Comparison of ENCODE assay signal across 12 mouse cellular contexts in the genomic region with DNA sequence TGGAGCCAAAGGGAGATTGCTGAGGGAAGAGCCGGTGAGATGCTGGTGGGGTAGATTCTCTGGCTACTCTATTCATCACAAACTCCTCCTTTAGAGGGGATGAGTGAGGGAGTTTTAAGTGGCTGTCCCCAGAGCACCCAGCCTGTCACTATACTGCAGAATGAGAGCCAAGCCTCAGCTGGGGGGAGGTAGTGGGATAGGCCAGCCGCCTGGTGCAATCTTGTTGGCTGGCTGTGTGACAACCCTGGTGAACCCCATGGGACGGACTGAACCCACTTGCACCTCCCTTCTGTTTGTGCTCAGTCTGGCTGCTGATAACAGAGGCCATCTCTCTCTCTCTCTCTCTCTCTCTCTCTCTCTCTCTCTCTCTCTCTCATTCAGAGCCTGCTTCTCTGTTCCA.
DNase-seq lines count a peak whose midpoint lies in the region; ATAC-seq and TF ChIP-seq lines count a peak whose summit lies in the region.
"Had no signal": no experiment of that assay in that cellular context is flagged by ENCODE, and none has a peak within 500 bp of the region (broad histone marks: within the 10 kb centered on the region; RNA-seq: fewer than 3 reads in every experiment).

No protein-coding gene starts in this region.

- TF ChIP-seq CTCF in gastrocnemius, adult 2 months (IDR thresholded peaks at IDR 0.05): no peak

- ATAC-seq in neural tube, embryonic 12.5 days (ENCODE audit: low FRiP score, low read depth): peak; percentile 37; the same call in 1 of the 2 replicates
- ATAC-seq in neural tube, embryonic 15.5 days (ENCODE audit: low FRiP score): no peak
- peak; percentile 79; the same call in 1 of the 2 replicates for ATAC-seq in neural tube, embryonic 14.5 days (ENCODE audit: low read depth)

- no peak overlapping the region for H3K4me2 ChIP-seq in neural tube, embryonic 12.5 days (replicated peaks)
- no peak overlapping the region for H3K4me2 ChIP-seq in neural tube, embryonic 15.5 days
- no peak overlapping the region for H3K4me2 ChIP-seq in neural tube, embryonic 14.5 days (ENCODE audit: low read depth, low read length)
- H3K4me2 ChIP-seq: stomach, embryonic 15.5 days had no signal

- no peak overlapping the region for H3K27ac ChIP-seq in gastrocnemius, adult 2 months
- H3K27ac ChIP-seq in neural tube, embryonic 12.5 days: no peak overlapping the region
- no peak overlapping the region for H3K27ac ChIP-seq in neural tube, embryonic 15.5 days (replicated peaks)
- no peak overlapping the region for H3K27ac ChIP-seq in neural tube, embryonic 14.5 days (ENCODE audit: low read depth, low read length)
- H3K27ac ChIP-seq: layer of hippocampus, adult 2 months; stomach, embryonic 15.5 days had no signal

- no peak overlapping the region for H3K4me3 ChIP-seq in gastrocnemius, adult 2 months
- no peak overlapping the region for H3K4me3 ChIP-seq in neural tube, embryonic 12.5 days
- no peak overlapping the region for H3K4me3 ChIP-seq in neural tube, embryonic 15.5 days (replicated peaks)
- no peak overlapping the region for H3K4me3 ChIP-seq in neural tube, embryonic 14.5 days (ENCODE audit: low read depth, low read length)
- H3K4me3 ChIP-seq: layer of hippocampus, adult 2 months; megakaryocyte, embryonic 14.5 days; stomach, embryonic 15.5 days had no signal

- peak; percentile 32 for DNase-seq in gastrocnemius, adult 2 months
- DNase-seq in gastrocnemius, postnatal 25 days: no peak
- DNase-seq in kidney, postnatal 25 days: peak; percentile 11 to 45
- DNase-seq in kidney, adult 18-20 months: no peak
- no peak for DNase-seq in frontal cortex, postnatal 14 days (ENCODE audit: low spot score in 2 of 2)
- DNase-seq: right cerebral cortex, postnatal 4 days had no signal

- 73% methylated on average over 3 of the region's 3 CpGs for WGBS in neural tube, embryonic 12.5 days
- 50% methylated on average over 3 of the region's 3 CpGs for WGBS in neural tube, embryonic 15.5 days
- WGBS in neural tube, embryonic 14.5 days: 54% methylated on average over 3 of the region's 3 CpGs

- H3K9me3 ChIP-seq in neural tube, embryonic 12.5 days: no peaks in the 10 kb centered on the region
- H3K9me3 ChIP-seq in neural tube, embryonic 15.5 days (replicated peaks): no peaks in the 10 kb centered on the region
- no peaks in the 10 kb centered on the region; the same call in 1 of the 2 replicates for H3K9me3 ChIP-seq in neural tube, embryonic 14.5 days (ENCODE audit: control insufficient read depth, low read length)
- H3K9me3 ChIP-seq: stomach, embryonic 15.5 days had no signal

- H3K27me3 ChIP-seq in neural tube, embryonic 12.5 days (replicated peaks): no peaks in the 10 kb centered on the region
- H3K27me3 ChIP-seq in neural tube, embryonic 15.5 days (replicated peaks): no peaks in the 10 kb centered on the region
- no peaks in the 10 kb centered on the region for H3K27me3 ChIP-seq in neural tube, embryonic 14.5 days (ENCODE audit: control insufficient read depth, insufficient read depth, low read length)
- H3K27me3 ChIP-seq: stomach, embryonic 15.5 days had no signal

- intact Hi-C loops in gastrocnemius, adult 2 months (cut with DNase I): no loop called here

- H3K9ac ChIP-seq in neural tube, embryonic 12.5 days: no peak overlapping the region
- no peak overlapping the region for H3K9ac ChIP-seq in neural tube, embryonic 15.5 days (replicated peaks)
- no peak overlapping the region for H3K9ac ChIP-seq in neural tube, embryonic 14.5 days (replicated peaks; ENCODE audit: low read depth, low read length)
- H3K9ac ChIP-seq: stomach, embryonic 15.5 days had no signal

- H3K36me3 ChIP-seq in neural tube, embryonic 12.5 days: no peaks in the 10 kb centered on the region
- H3K36me3 ChIP-seq in neural tube, embryonic 15.5 days: no peaks in the 10 kb centered on the region
- no peaks in the 10 kb centered on the region for H3K36me3 ChIP-seq in neural tube, embryonic 14.5 days (ENCODE audit: control insufficient read depth, insufficient read depth, low read length)
- H3K36me3 ChIP-seq: stomach, embryonic 15.5 days had no signal

- no peaks in the 10 kb centered on the region for H3K4me1 ChIP-seq in neural tube, embryonic 12.5 days
- H3K4me1 ChIP-seq in neural tube, embryonic 15.5 days: no peaks in the 10 kb centered on the region
- H3K4me1 ChIP-seq in neural tube, embryonic 14.5 days (ENCODE audit: control insufficient read depth, insufficient read depth, low read length): no peaks in the 10 kb centered on the region
- H3K4me1 ChIP-seq: megakaryocyte, embryonic 14.5 days; stomach, embryonic 15.5 days had no signal

Comparison
In these comparisons a context has a peak if more than half of its experiments do, and no peak if none do; other contexts are left out.
1. DNase-seq: peak in gastrocnemius, adult 2 months (single experiment) and kidney, postnatal 25 days (2 of 2); none in gastrocnemius, postnatal 25 days (single experiment), kidney, adult 18-20 months (single experiment) and frontal cortex, postnatal 14 days (0 of 2).